Mouse (Mus musculus): ENCODE data around the gene Pawr. TPM values are rescaled to one million over a fixed set of nuclear protein-coding genes. Genes with fewer than 3 reads are reported as not detected.
"Not testable (repeated sequence)": the region's sequence is repeated elsewhere in the genome, so short reads cannot be mapped to it uniquely, and the experiment has no call there.

Pawr gene
- total RNA-seq, 2 experiments from 2014 or later, result 3.4 to 3.8 TPM

GRCm38 (mm10) chr10:108313845-108314244, 18.1 kb upstream of the Pawr start:
- no peak for DNase-seq (ENCODE audit: low spot score in 2 of 2)

GRCm38 (mm10) chr10:108314396-108314795, 17.5 kb upstream of the Pawr start:
- DNase-seq (ENCODE audit: low spot score in 2 of 2), result no peak

GRCm38 (mm10) chr10:108315236-108315635, 16.7 kb upstream of the Pawr start:
- DNase-seq (ENCODE audit: low spot score in 2 of 2), result no peak

- no peak for DNase-seq (ENCODE audit: low spot score in 2 of 2)
Observed at GRCm38 (mm10) chr10:108328356-108328755, 3.6 kb upstream of the Pawr start.

GRCm38 (mm10) chr10:108328983-108329382, 2.9 kb upstream of the Pawr start:
- DNase-seq (ENCODE audit: low spot score in 2 of 2), result no peak

GRCm38 (mm10) chr10:108329771-108330170, 2.1 kb upstream of the Pawr start:
- no peak for DNase-seq (ENCODE audit: low spot score in 2 of 2)

GRCm38 (mm10) chr10:108330964-108331363, 957 bp upstream of the Pawr start:
- no peak for DNase-seq (ENCODE audit: low spot score in 2 of 2)

- peak; percentile 40 to 62 for DNase-seq (ENCODE audit: low spot score in 2 of 2)
Observed at GRCm38 (mm10) chr10:108332571-108333541, 935 bp downstream of the Pawr start.

- DNase-seq (ENCODE audit: low spot score in 2 of 2), result peak in 1 of 2 experiments; percentile 8
Observed at GRCm38 (mm10) chr10:108333642-108334041, 1.7 kb downstream of the Pawr start.

- DNase-seq (ENCODE audit: low spot score in 2 of 2), result no peak
Observed at GRCm38 (mm10) chr10:108334096-108334495, 2.2 kb downstream of the Pawr start.

GRCm38 (mm10) chr10:108335736-108336292, 3.9 kb downstream of the Pawr start:
- no peak for DNase-seq (ENCODE audit: low spot score in 2 of 2)

- DNase-seq (ENCODE audit: low spot score in 2 of 2), result no peak
Observed at GRCm38 (mm10) chr10:108336581-108336980, 4.7 kb downstream of the Pawr start.

- DNase-seq (ENCODE audit: low spot score in 2 of 2), result no peak
Observed at GRCm38 (mm10) chr10:108338055-108338961, 6.4 kb downstream of the Pawr start.

GRCm38 (mm10) chr10:108339118-108339517, 7.2 kb downstream of the Pawr start:
- no peak for DNase-seq (ENCODE audit: low spot score in 2 of 2)

- DNase-seq (ENCODE audit: low spot score in 2 of 2), result no peak
Observed at GRCm38 (mm10) chr10:108339872-108340271, 8.0 kb downstream of the Pawr start.

GRCm38 (mm10) chr10:108343734-108344133, 11.8 kb downstream of the Pawr start:
- no peak for DNase-seq (ENCODE audit: low spot score in 2 of 2)

- no peak for DNase-seq (ENCODE audit: low spot score in 2 of 2)
Observed at GRCm38 (mm10) chr10:108345123-108345522, 13.2 kb downstream of the Pawr start.

- not testable (repeated sequence) for DNase-seq (ENCODE audit: low spot score in 2 of 2)
Observed at GRCm38 (mm10) chr10:108346301-108346700, 14.4 kb downstream of the Pawr start.

GRCm38 (mm10) chr10:108350125-108351070, 18.5 kb downstream of the Pawr start:
- no peak for DNase-seq (ENCODE audit: low spot score in 2 of 2)

GRCm38 (mm10) chr10:108352944-108353343, 21.0 kb downstream of the Pawr start:
- no peak for DNase-seq (ENCODE audit: low spot score in 2 of 2)
